Mouse (Mus musculus) neural tube, embryonic 15.5 days (tissue): ENCODE measurements at regions not wholly inside any gene's neighbourhood (a gene's known extent, or its start where the extent isn't known, plus 50 kb on each side); places are given as distances from the start of the nearest gene placed in this dataset.
A peak's percentile ranks its signal among the peaks of the same experiment; 100 is the strongest.

ENCODE experiments used
- ATAC-seq: fragments of 200-750 bp; cut with Nextera tagmentation; 2 replicates; pipeline ENCODE4 v1.8.0; 2017; ENCODE audit warnings: mild to moderate bottlenecking, moderate TSS enrichment, moderate library complexity; ENCODE audit not compliant: low FRiP score
- H3K27ac ChIP-seq: fragments of 300-500 bp; sonication (generic); replicated peaks from 2 replicates; pipeline ENCODE4 v1.5.1; 2015; ENCODE audit warnings: mild to moderate bottlenecking, inconsistent platforms
- H3K27me3 ChIP-seq: fragments of 300-500 bp; sonication (generic); replicated peaks from 2 replicates; pipeline ENCODE4 v1.6.1; 2015; ENCODE audit warnings: inconsistent platforms
- H3K36me3 ChIP-seq: fragments of 300-500 bp; sonication (generic); 2 replicates; pipeline ENCODE4 v1.6.1; 2015; ENCODE audit warnings: inconsistent platforms
- H3K4me1 ChIP-seq: fragments of 300-500 bp; sonication (generic); 2 replicates; pipeline ENCODE4 v1.6.1; 2015; ENCODE audit warnings: inconsistent platforms
- H3K4me2 ChIP-seq: fragments of 300-500 bp; sonication (generic); 2 replicates; pipeline ENCODE4 v1.6.1; 2015; ENCODE audit warnings: inconsistent platforms, mild to moderate bottlenecking, moderate library complexity
- H3K4me3 ChIP-seq: fragments of 300-500 bp; sonication (generic); replicated peaks from 2 replicates; pipeline ENCODE4 v1.5.1; 2015; ENCODE audit warnings: mild to moderate bottlenecking, inconsistent platforms
- H3K9ac ChIP-seq: fragments of 300-500 bp; sonication (generic); replicated peaks from 2 replicates; pipeline ENCODE4 v1.6.1; 2015; ENCODE audit warnings: mild to moderate bottlenecking, inconsistent platforms
- H3K9me3 ChIP-seq: fragments of 300-500 bp; sonication (generic); replicated peaks from 2 replicates; pipeline ENCODE4 v1.6.1; 2016; ENCODE audit warnings: inconsistent platforms
- WGBS: fragments of 180-500 bp; shearing (Covaris S2); methylation state at CpG from one replicate; pipeline ENCODE4 v1.1.7; 2015; ENCODE audit warnings: mixed read lengths; 5-methylcytosine and 5-hydroxymethylcytosine counted together

- Histone ChIP-seq H3K4me1 (no peaks in the 10 kb centered on the region), H3K4me2 (no peak overlapping the region), H3K27ac (no peak overlapping the region), H3K9ac (no peak overlapping the region), H3K4me3 (no peak overlapping the region), H3K9me3 (no peaks in the 10 kb centered on the region), H3K36me3 (no peaks in the 10 kb centered on the region), H3K27me3 (no peaks in the 10 kb centered on the region)
- 53% methylated on average over 9 of the region's 9 CpGs for WGBS
- ATAC-seq = no peak
Measured at GRCm38 (mm10) chr12:13085951-13086350, 144.2 kb upstream of the Mycn start.

- H3K4me3 ChIP-seq = no peak overlapping the region
- no peaks in the 10 kb centered on the region for H3K36me3 ChIP-seq
- no peak for ATAC-seq
- no peaks in the 10 kb centered on the region for H3K9me3 ChIP-seq
- no peak overlapping the region for H3K27ac ChIP-seq
- H3K9ac ChIP-seq = no peak overlapping the region
- no peaks in the 10 kb centered on the region for H3K4me1 ChIP-seq
- H3K4me2 ChIP-seq = no peak overlapping the region
- 92% methylated on average over 6 of the region's 6 CpGs for WGBS
- no peaks in the 10 kb centered on the region for H3K27me3 ChIP-seq
Measured at GRCm38 (mm10) chr12:13085484-13085883, 143.8 kb upstream of the Mycn start.

- WGBS = 31% methylated on average over 8 of the region's 8 CpGs
- Histone ChIP-seq H3K9me3 (no peaks in the 10 kb centered on the region), H3K36me3 (no peaks in the 10 kb centered on the region), H3K4me2 (no peak overlapping the region), H3K27me3 (no peaks in the 10 kb centered on the region), H3K4me3 (no peak overlapping the region), H3K27ac (no peak overlapping the region), H3K9ac (no peak overlapping the region), H3K4me1 (no peaks in the 10 kb centered on the region)
- ATAC-seq = peak; percentile 75; the same call in 1 of the 2 replicates
Measured at GRCm38 (mm10) chr12:13083337-13084054, 141.8 kb upstream of the Mycn start.

- no peaks in the 10 kb centered on the region for H3K4me1 ChIP-seq
- H3K4me3 ChIP-seq = no peak overlapping the region
- no peaks in the 10 kb centered on the region for H3K27me3 ChIP-seq
- H3K27ac ChIP-seq = no peak overlapping the region
- H3K9ac ChIP-seq = no peak overlapping the region
- H3K4me2 ChIP-seq = no peak overlapping the region
- no peaks in the 10 kb centered on the region for H3K36me3 ChIP-seq
- 77% methylated on average over 5 of the region's 5 CpGs for WGBS
- no peak for ATAC-seq
- H3K9me3 ChIP-seq = no peaks in the 10 kb centered on the region
Measured at GRCm38 (mm10) chr12:13080791-13081190, 139.1 kb upstream of the Mycn start.

- ATAC-seq = no peak
- Histone ChIP-seq H3K4me1 (no peaks in the 10 kb centered on the region), H3K27me3 (no peaks in the 10 kb centered on the region), H3K4me3 (no peak overlapping the region), H3K9ac (no peak overlapping the region), H3K9me3 (no peaks in the 10 kb centered on the region), H3K4me2 (no peak overlapping the region), H3K27ac (no peak overlapping the region), H3K36me3 (no peaks in the 10 kb centered on the region)
- WGBS = 90% methylated on average over 3 of the region's 3 CpGs
Measured at GRCm38 (mm10) chr12:13079832-13080231, 138.1 kb upstream of the Mycn start.

- H3K4me2 ChIP-seq = no peak overlapping the region
- no peaks in the 10 kb centered on the region for H3K36me3 ChIP-seq
- H3K9ac ChIP-seq = no peak overlapping the region
- H3K9me3 ChIP-seq = no peaks in the 10 kb centered on the region
- no peak overlapping the region for H3K4me3 ChIP-seq
- H3K27me3 ChIP-seq = no peaks in the 10 kb centered on the region
- no peaks in the 10 kb centered on the region for H3K4me1 ChIP-seq
- no peak overlapping the region for H3K27ac ChIP-seq
- no peak for ATAC-seq
- WGBS = 77% methylated on average over 4 of the region's 4 CpGs
Measured at GRCm38 (mm10) chr12:13077689-13078088, 136.0 kb upstream of the Mycn start.

GRCm38 (mm10) chr12:13076699-13077287 is 135.1 kb upstream of the Mycn start:
- ATAC-seq = no peak

GRCm38 (mm10) chr12:13073126-13073886 is 131.6 kb upstream of the Mycn start:
- ATAC-seq = no peak
- WGBS = 54% methylated on average over 4 of the region's 4 CpGs
- no peaks in the 10 kb centered on the region for H3K4me1 ChIP-seq
- H3K4me2 ChIP-seq = no peak overlapping the region
- no peak overlapping the region for H3K9ac ChIP-seq
- H3K9me3 ChIP-seq = no peaks in the 10 kb centered on the region; the same call in 1 of the 2 replicates
- H3K27me3 ChIP-seq = no peaks in the 10 kb centered on the region
- no peak overlapping the region for H3K27ac ChIP-seq
- H3K4me3 ChIP-seq = no peak overlapping the region
- H3K36me3 ChIP-seq = no peaks in the 10 kb centered on the region

More at GRCm38 (mm10) chr12:13076699-13077287, 135.1 kb upstream of the Mycn start:
- Histone ChIP-seq H3K9me3 (no peaks in the 10 kb centered on the region), H3K9ac (no peak overlapping the region), H3K27ac (no peak overlapping the region), H3K4me3 (no peak overlapping the region), H3K4me1 (no peaks in the 10 kb centered on the region), H3K36me3 (no peaks in the 10 kb centered on the region), H3K27me3 (no peaks in the 10 kb centered on the region), H3K4me2 (no peak overlapping the region)
- 71% methylated on average over 3 of the region's 3 CpGs for WGBS

GRCm38 (mm10) chr12:13067295-13067694 is 125.6 kb upstream of the Mycn start:
- Histone ChIP-seq H3K36me3 (no peaks in the 10 kb centered on the region), H3K27ac (no peak overlapping the region), H3K27me3 (no peaks in the 10 kb centered on the region), H3K4me1 (no peaks in the 10 kb centered on the region), H3K9ac (no peak overlapping the region), H3K9me3 (no peaks in the 10 kb centered on the region; the same call in 1 of the 2 replicates), H3K4me2 (no peak overlapping the region), H3K4me3 (no peak overlapping the region)
- WGBS = 69% methylated on average over 5 of the region's 5 CpGs
- no peak for ATAC-seq

- no peak overlapping the region for H3K4me2 ChIP-seq
- H3K9ac ChIP-seq = no peak overlapping the region
- H3K36me3 ChIP-seq = no peaks in the 10 kb centered on the region
- WGBS = 52% methylated on average over 6 of the region's 6 CpGs
- H3K4me3 ChIP-seq = no peak overlapping the region
- no peak for ATAC-seq
- no peaks in the 10 kb centered on the region; the same call in 1 of the 2 replicates for H3K9me3 ChIP-seq
- H3K4me1 ChIP-seq = no peaks in the 10 kb centered on the region
- H3K27ac ChIP-seq = no peak overlapping the region
- H3K27me3 ChIP-seq = no peaks in the 10 kb centered on the region
Measured at GRCm38 (mm10) chr12:13066604-13067181, 125.0 kb upstream of the Mycn start.

GRCm38 (mm10) chr12:13059473-13059872 is 117.8 kb upstream of the Mycn start:
- ATAC-seq = no peak
- no peaks in the 10 kb centered on the region for H3K36me3 ChIP-seq
- H3K4me1 ChIP-seq = no peaks in the 10 kb centered on the region
- no peak overlapping the region for H3K27ac ChIP-seq
- no peak overlapping the region for H3K4me2 ChIP-seq
- H3K9ac ChIP-seq = no peak overlapping the region
- H3K4me3 ChIP-seq = no peak overlapping the region
- H3K9me3 ChIP-seq = no peaks in the 10 kb centered on the region
- H3K27me3 ChIP-seq = no peaks in the 10 kb centered on the region
- WGBS = 90% methylated on average over 2 of the region's 3 CpGs
